Comparison of ENCODE assay signal across 17 mouse cellular contexts in the genomic region with DNA sequence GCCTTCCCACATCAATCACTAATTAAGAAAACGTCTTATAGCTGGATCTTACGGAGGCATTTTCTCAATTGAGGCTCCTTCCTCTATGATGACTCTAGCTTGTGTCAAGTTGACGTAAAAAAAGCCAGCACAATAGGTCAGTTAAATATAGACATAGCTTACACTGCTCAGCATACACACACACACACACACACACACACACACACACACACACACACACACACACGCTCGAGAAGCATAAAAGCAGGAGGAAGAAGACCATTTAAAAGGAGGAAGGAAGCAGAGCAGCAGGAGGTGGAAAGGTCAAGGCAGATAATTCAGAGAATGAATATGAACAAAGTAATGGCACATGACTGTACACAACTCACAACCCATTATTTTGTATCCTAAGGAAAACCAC.
A peak's percentile ranks its signal among the peaks of the same experiment; 100 is the strongest.
DNase-seq lines count a peak whose midpoint lies in the region; ATAC-seq and TF ChIP-seq lines count a peak whose summit lies in the region.
"Had no signal": no experiment of that assay in that cellular context is flagged by ENCODE, and none has a peak within 500 bp of the region (broad histone marks: within the 10 kb centered on the region; RNA-seq: fewer than 3 reads in every experiment).

No protein-coding gene starts in this region.

- H3K9ac ChIP-seq in liver, adult 2 months (ENCODE audit: low read depth, low read length), result no peak overlapping the region
- no peak overlapping the region for H3K9ac ChIP-seq in liver, embryonic 11.5 days (ENCODE audit: low read depth, low read length)
- no peak overlapping the region for H3K9ac ChIP-seq in heart, embryonic 15.5 days
- H3K9ac ChIP-seq: liver, embryonic 15.5 days; midbrain, embryonic 12.5 days had no signal

- H3K4me2 ChIP-seq in liver, embryonic 11.5 days, result no peak overlapping the region
- H3K4me2 ChIP-seq in heart, embryonic 15.5 days, result no peak overlapping the region
- H3K4me2 ChIP-seq: liver, embryonic 15.5 days; midbrain, embryonic 12.5 days had no signal

- no peak for ATAC-seq in liver, embryonic 11.5 days (replicated peaks; ENCODE audit: low FRiP score)
- ATAC-seq in heart, embryonic 15.5 days (replicated peaks; ENCODE audit: insufficient number of reproducible peaks, insufficient read depth, low FRiP score, low read depth), result no peak
- ATAC-seq: activated CD4-positive, CD25-positive, alpha-beta regulatory T cell, adult 4 months; hindbrain, embryonic 16.5 days had no signal

- H3K36me3 ChIP-seq in liver, adult 2 months (ENCODE audit: control insufficient read depth, insufficient read depth, low read length), result no peaks in the 10 kb centered on the region
- no peaks in the 10 kb centered on the region for H3K36me3 ChIP-seq in liver, embryonic 11.5 days (ENCODE audit: control insufficient read depth, insufficient read depth, low read length)
- H3K36me3 ChIP-seq in heart, embryonic 15.5 days, result no peaks in the 10 kb centered on the region
- H3K36me3 ChIP-seq in macrophage (ENCODE audit: inconsistent target), result no peaks in the 10 kb centered on the region
- H3K36me3 ChIP-seq: forebrain, embryonic 10.5 days; liver, embryonic 15.5 days; midbrain, embryonic 12.5 days had no signal

- peak; percentile 2 to 23 for DNase-seq in adrenal gland, postnatal 36 days
- no peak for DNase-seq in adrenal gland, adult 8-10 months
- peak; percentile 7 for DNase-seq in liver, adult 2 months (ENCODE audit: extremely low read depth, low read depth, low spot score)
- no peak for DNase-seq in liver, embryonic 11.5 days (ENCODE audit: low spot score)
- DNase-seq in frontal cortex, postnatal 14 days (ENCODE audit: low spot score in 2 of 2), result no peak
- no peak for DNase-seq in gastrocnemius, adult 8-10 months (ENCODE audit: low spot score in 2 of 2)
- DNase-seq: cerebellum, postnatal 25 days; right cerebral cortex, postnatal 4 days; thymus, postnatal 25 days had no signal

- no peak for TF ChIP-seq CTCF in liver, adult 2 months (IDR thresholded peaks at IDR 0.05; ENCODE audit: low read depth, low read length)

- no peak for TF ChIP-seq POLR2A in liver, adult 2 months (IDR thresholded peaks at IDR 0.05; ENCODE audit: extremely low read depth, insufficient read depth, low read length)

- WGBS in liver, adult 2 months, result 59% methylated on average over 5 of the region's 5 CpGs
- 52% methylated on average over 5 of the region's 5 CpGs for WGBS in liver, embryonic 11.5 days
- WGBS in heart, embryonic 15.5 days, result 49% methylated on average over 5 of the region's 5 CpGs
- WGBS in macrophage (ENCODE audit: missing documents), result 25% methylated on average over 5 of the region's 5 CpGs

- H3K79me2 ChIP-seq in liver, adult 2 months (ENCODE audit: control insufficient read depth, insufficient read depth, low read length), result no peaks in the 10 kb centered on the region; the same call in 1 of the 2 replicates
- no peaks in the 10 kb centered on the region for H3K79me2 ChIP-seq in macrophage (ENCODE audit: inconsistent target)

- H3K9me3 ChIP-seq in liver, embryonic 11.5 days (ENCODE audit: control insufficient read depth, low read length), result no peaks in the 10 kb centered on the region
- H3K9me3 ChIP-seq in heart, embryonic 15.5 days (replicated peaks), result no peaks in the 10 kb centered on the region
- H3K9me3 ChIP-seq: forebrain, embryonic 10.5 days; liver, embryonic 15.5 days; midbrain, embryonic 12.5 days had no signal

- no peak overlapping the region for H3K4me3 ChIP-seq in liver, adult 2 months (ENCODE audit: insufficient read depth, low read depth, low read length)
- no peak overlapping the region for H3K4me3 ChIP-seq in liver, embryonic 11.5 days (ENCODE audit: low read depth, low read length)
- no peak overlapping the region for H3K4me3 ChIP-seq in heart, embryonic 15.5 days
- no peak overlapping the region for H3K4me3 ChIP-seq in macrophage (ENCODE audit: inconsistent target)
- H3K4me3 ChIP-seq: forebrain, embryonic 10.5 days; layer of hippocampus, adult 2 months; liver, embryonic 15.5 days; midbrain, embryonic 12.5 days had no signal

- no peaks in the 10 kb centered on the region for H3K27me3 ChIP-seq in liver, adult 2 months (ENCODE audit: control insufficient read depth, insufficient read depth, low read length)
- no peaks in the 10 kb centered on the region for H3K27me3 ChIP-seq in liver, embryonic 11.5 days (replicated peaks; ENCODE audit: control insufficient read depth, insufficient read depth, low read length)
- H3K27me3 ChIP-seq in heart, embryonic 15.5 days, result no peaks in the 10 kb centered on the region
- H3K27me3 ChIP-seq: liver, embryonic 15.5 days; midbrain, embryonic 12.5 days had no signal

- no peaks in the 10 kb centered on the region; the same call in 1 of the 2 replicates for H3K4me1 ChIP-seq in liver, adult 2 months (ENCODE audit: control insufficient read depth, insufficient read depth, low read length)
- H3K4me1 ChIP-seq in liver, embryonic 11.5 days (replicated peaks; ENCODE audit: control insufficient read depth, insufficient read depth, low read length), result no peaks in the 10 kb centered on the region
- peaks cover 10% of the 10 kb centered on the region for H3K4me1 ChIP-seq in heart, embryonic 15.5 days (replicated peaks)
- H3K4me1 ChIP-seq: forebrain, embryonic 10.5 days; liver, embryonic 15.5 days; midbrain, embryonic 12.5 days had no signal

- H3K27ac ChIP-seq in liver, adult 2 months (replicated peaks; ENCODE audit: insufficient read depth, low read depth, low read length), result peak overlapping the region; percentile 44; the same call in 1 of the 2 replicates
- H3K27ac ChIP-seq in liver, embryonic 11.5 days (ENCODE audit: low read depth, low read length), result no peak overlapping the region
- H3K27ac ChIP-seq in heart, embryonic 15.5 days, result 0 out of 2 replicates have a peak overlapping the region, but pooled peaks have one; percentile 36
- 0 out of 2 replicates have a peak overlapping the region, but pooled peaks have one; percentile 10 for H3K27ac ChIP-seq in macrophage
- H3K27ac ChIP-seq: forebrain, embryonic 10.5 days; layer of hippocampus, adult 2 months; liver, embryonic 15.5 days; midbrain, embryonic 12.5 days had no signal

Comparison
In these comparisons a context has a peak if more than half of its experiments do, and no peak if none do; other contexts are left out.
1. DNase-seq: peak in adrenal gland, postnatal 36 days (2 of 2) and liver, adult 2 months (single experiment); none in adrenal gland, adult 8-10 months (single experiment), liver, embryonic 11.5 days (single experiment), frontal cortex, postnatal 14 days (0 of 2) and gastrocnemius, adult 8-10 months (0 of 2).